In the genomic region with DNA sequence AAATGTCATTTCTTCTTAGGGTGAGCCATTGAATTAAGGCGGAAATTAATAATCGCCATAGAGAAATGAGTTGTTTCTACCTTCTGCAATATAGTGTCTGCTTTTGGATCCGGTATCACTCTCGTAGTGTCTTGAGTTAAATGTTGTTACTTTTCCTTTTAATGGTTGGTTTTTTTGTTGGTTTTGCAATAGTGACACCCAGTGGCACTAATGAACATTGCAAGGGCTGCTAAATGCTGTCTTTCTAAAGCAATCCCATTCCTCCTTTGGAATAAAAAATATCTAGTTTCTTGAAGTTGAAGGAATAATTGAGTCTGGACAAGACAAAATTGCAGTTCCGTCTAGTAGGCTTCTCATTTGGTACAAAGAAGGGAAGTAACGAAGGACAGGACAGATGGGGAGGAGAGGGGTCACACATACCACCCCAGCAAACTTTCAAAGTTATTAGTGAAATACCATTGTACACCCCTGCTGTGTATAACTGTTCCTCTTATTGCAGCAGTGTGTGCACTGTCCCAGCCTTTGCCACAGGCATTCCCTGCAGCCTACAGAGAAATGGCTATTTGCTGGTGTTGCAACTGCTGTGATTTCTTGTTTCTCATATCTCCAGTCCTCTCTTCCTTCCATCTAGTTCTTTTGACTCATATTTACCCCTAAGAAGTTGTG, we compare ENCODE assay signal across 8 mouse cellular contexts.
A peak's percentile ranks its signal among the peaks of the same experiment; 100 is the strongest.
DNase-seq lines count a peak whose midpoint lies in the region; ATAC-seq and TF ChIP-seq lines count a peak whose summit lies in the region.

No protein-coding gene starts in this region.

- peak; percentile 92 for TF ChIP-seq CTCF in kidney, postnatal 0 days (IDR thresholded peaks at IDR 0.05; ENCODE audit: low read depth)
- peak; percentile 16; the same call in 1 of the 2 replicates for TF ChIP-seq CTCF in lung, adult 2 months (IDR thresholded peaks at IDR 0.05; ENCODE audit: insufficient read depth, low read length)

- no peaks in the 10 kb centered on the region for H3K27me3 ChIP-seq in kidney, postnatal 0 days (ENCODE audit: insufficient read depth, low read length)
- no peaks in the 10 kb centered on the region; the same call in 1 of the 2 replicates for H3K27me3 ChIP-seq in neural tube, embryonic 15.5 days (replicated peaks)

- DNase-seq in adrenal gland, adult (ENCODE audit: inconsistent age in 2 of 2, low spot score in 1 of 2), result peak; percentile 64 to 91
- no peak for DNase-seq in adrenal gland, adult 8-10 months
- DNase-seq in NIH3T3 (ENCODE audit: low read depth), result peak; percentile 91
- DNase-seq in embryo, embryonic 10.5 days (ENCODE audit: low spot score), result peak; percentile 83
- peak; percentile 69 for DNase-seq in heart, adult 8-10 months (ENCODE audit: low spot score)
- peak; percentile 77 for DNase-seq in kidney, postnatal 0 days (ENCODE audit: low spot score)
- peak; percentile 54 for DNase-seq in lung, adult 2 months

- H3K36me3 ChIP-seq in kidney, postnatal 0 days (ENCODE audit: insufficient read depth, low read length), result no peaks in the 10 kb centered on the region
- no peaks in the 10 kb centered on the region for H3K36me3 ChIP-seq in neural tube, embryonic 15.5 days

- H3K4me2 ChIP-seq in kidney, postnatal 0 days (ENCODE audit: low read length), result peak overlapping the region; percentile 25; the same call in 1 of the 2 replicates
- no peak overlapping the region for H3K4me2 ChIP-seq in neural tube, embryonic 15.5 days

- no peak overlapping the region for H3K27ac ChIP-seq in kidney, postnatal 0 days
- H3K27ac ChIP-seq in neural tube, embryonic 15.5 days (replicated peaks), result no peak overlapping the region

- no peak overlapping the region for H3K9ac ChIP-seq in kidney, postnatal 0 days (ENCODE audit: low read depth, low read length)
- H3K9ac ChIP-seq in neural tube, embryonic 15.5 days (replicated peaks), result no peak overlapping the region

- H3K4me1 ChIP-seq in kidney, postnatal 0 days (replicated peaks; ENCODE audit: insufficient read depth, low read length), result no peaks in the 10 kb centered on the region
- H3K4me1 ChIP-seq in lung, adult 2 months (ENCODE audit: control insufficient read depth, insufficient read depth, low read length), result no peaks in the 10 kb centered on the region
- H3K4me1 ChIP-seq in neural tube, embryonic 15.5 days, result no peaks in the 10 kb centered on the region

- H3K4me3 ChIP-seq in kidney, postnatal 0 days (replicated peaks; ENCODE audit: low read depth, low read length), result no peak overlapping the region
- H3K4me3 ChIP-seq in lung, adult 2 months (replicated peaks; ENCODE audit: extremely low read depth, low read depth, low read length), result no peak overlapping the region
- no peak overlapping the region for H3K4me3 ChIP-seq in neural tube, embryonic 15.5 days (replicated peaks)

- ATAC-seq in kidney, postnatal 0 days (replicated peaks; ENCODE audit: low FRiP score, low read depth), result no peak
- peak; percentile 63; the same call in 1 of the 2 replicates for ATAC-seq in neural tube, embryonic 15.5 days (ENCODE audit: low FRiP score)

- no peaks in the 10 kb centered on the region for H3K9me3 ChIP-seq in kidney, postnatal 0 days (replicated peaks; ENCODE audit: low read length)
- no peaks in the 10 kb centered on the region for H3K9me3 ChIP-seq in neural tube, embryonic 15.5 days (replicated peaks)

- no peak for TF ChIP-seq POLR2A in lung, adult 2 months (IDR thresholded peaks at IDR 0.05; ENCODE audit: borderline replicate concordance, extremely low read depth, low read depth, low read length)

- WGBS in kidney, postnatal 0 days, result 19% methylated on average over 6 of the region's 6 CpGs
- 15% methylated on average over 6 of the region's 6 CpGs for WGBS in lung, adult 2 months
- WGBS in neural tube, embryonic 15.5 days, result 31% methylated on average over 6 of the region's 6 CpGs
